Mouse (Mus musculus) left cerebral cortex, adult 6 months (tissue): ENCODE measurements around the gene Kcnk7. TPM values are rescaled to one million over a fixed set of nuclear protein-coding genes. Genes with fewer than 3 reads are reported as not detected.

Experiments used
- long read RNA-seq, 2 experiments: library from polyadenylated mRNA; unstranded; transcript quantifications; one replicate each; pipeline ENCODE4 v2.0.0; 2019 to 2020
- polyA plus RNA-seq: library from polyadenylated mRNA; unstranded; fragments of <200 nt; fragmentation: Nextera tagmentation; gene quantifications from 2 replicates; pipeline ENCODE4 v1.2.3, GENCODE M21; 2021

The Kcnk7 gene
- 0.38 and 0.49 TPM in 2 replicates for polyA plus RNA-seq
- long read RNA-seq, experiment 1, partial matches to known transcripts, result 0 of 1 reads
- long read RNA-seq, experiment 1, other reads (novel, unspliced or antisense), result 1 of 1 reads
- long read RNA-seq, experiment 2, partial matches to known transcripts, result 1 of 1 reads
- long read RNA-seq, experiment 2, other reads (novel, unspliced or antisense), result 0 of 1 reads

DNA sequence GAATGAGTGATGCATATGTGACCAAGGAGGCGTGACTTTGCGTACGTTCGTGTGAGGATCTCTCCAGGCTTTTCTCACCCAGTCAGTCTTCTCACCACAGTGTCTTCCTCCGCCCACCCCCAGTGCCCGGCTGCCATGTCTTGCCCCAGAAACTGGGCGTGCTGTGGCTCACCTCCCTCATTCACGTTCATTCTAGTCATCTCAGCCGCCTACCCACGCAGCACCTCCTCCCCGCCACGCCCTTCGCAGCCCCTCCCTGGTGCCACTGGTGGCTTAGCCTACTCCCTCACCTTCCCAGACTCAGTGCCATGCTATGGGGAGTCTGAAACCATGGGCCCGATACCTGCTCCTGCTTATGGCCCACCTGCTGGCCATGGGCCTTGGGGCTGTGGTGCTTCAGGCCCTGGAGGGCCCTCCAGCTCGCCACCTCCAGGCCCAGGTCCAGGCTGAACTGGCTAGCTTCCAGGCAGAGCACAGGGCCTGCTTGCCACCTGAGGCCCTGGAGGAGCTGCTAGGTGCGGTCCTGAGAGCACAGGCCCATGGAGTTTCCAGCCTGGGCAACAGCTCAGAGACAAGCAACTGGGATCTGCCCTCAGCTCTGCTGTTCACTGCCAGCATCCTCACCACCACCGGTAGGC is at the start of gene Kcnk7:
Kcnk7 (plus strand) TSS at position 205 of the 638 bp plus-strand sequence.

DNA sequence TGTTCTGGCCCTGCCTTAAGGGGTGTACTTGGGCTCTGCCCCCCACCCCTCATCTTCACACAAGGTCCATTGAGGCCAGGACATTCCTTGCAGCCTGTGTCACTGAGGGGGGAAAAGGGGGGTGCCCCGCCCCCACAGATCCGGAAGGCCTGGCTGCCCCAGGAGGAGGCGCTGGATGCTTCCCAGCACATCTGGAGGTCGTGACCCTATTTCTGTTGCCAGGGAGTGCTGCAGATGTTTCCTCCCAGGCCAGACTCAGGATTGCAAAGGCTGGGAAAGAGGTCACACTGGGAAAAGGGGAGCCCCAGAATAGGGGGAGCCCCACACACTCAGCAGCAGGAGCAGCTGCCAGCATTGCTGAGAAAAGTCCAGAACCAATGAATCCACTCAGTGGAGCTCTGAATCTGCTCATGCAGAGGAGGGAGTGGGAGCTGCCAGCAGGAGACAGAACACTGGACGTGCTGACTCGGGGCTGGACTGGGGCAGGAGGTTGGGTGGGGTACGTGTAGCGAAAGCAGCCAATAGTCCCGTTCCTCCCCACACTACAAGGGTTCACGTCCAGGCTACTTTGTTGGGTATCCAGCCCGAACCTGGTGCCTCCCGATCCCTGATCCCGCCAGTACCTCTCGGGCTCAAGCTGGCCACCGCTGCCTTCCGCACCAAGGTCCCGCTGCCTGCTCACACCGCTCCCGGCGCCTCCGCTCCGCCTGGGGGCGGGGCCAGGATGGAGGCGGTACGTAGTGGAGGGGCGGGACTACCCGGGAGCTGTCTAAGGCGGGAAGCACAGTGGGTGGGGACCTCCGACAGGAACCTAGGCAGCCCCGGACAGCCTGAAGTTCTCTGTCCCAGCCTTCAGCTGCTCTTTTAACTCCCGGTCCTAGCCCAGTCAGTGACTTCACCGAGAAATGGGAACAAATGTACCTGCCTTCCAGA is 40.9 kb upstream of the Kcnk7 start, which contains the start of gene Sipa1:
Sipa1 (minus strand) TSS at position 727 of the 933 bp plus-strand sequence.

DNA sequence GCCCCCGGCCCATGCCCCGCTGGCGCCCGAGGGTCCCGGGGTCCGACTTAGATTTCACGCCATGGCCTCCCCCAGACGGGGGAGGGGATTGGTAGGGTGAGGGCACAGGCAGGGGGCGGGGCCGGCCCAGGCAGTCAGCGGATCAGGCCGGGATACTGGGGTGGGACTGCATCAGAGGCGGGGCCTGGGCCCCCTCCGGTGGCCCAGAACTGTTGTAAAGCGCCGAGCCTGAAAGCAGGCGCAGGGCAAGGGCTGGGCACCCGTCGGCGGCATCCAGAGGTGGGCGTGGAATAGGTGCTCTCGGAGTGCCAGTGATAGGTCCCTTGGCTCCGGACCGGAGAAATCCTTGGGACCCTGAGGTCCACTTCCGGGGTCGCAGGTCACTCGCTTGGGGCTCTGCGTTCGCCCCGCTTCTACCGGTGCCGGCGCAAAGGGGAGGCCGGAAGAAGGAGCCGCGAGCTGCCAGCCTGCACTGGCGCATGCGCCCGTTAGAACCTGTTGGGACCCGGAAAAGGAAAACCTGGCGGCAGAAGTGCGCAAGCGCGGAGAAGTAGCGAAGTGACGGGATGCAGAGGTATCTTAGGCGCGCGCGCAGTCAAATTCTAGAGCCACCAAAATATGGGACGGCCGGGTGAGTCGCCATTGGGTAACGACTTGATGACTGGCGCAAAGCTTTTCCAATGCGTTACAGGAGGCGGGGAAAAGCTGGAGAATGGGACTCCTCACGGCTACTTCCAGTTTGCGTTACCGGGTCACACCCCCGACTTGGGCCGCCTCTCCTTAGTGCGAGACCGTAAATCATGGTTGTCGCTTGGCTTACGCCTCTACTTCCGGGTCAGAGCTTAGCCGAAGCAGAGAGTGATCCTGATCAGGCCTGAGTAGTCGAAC is 15.7 kb upstream of the Kcnk7 start, which contains the start of the genes Map3k11 and Pcnx3:
Map3k11 (plus strand) TSS at position 543 of the 888 bp plus-strand sequence.
Pcnx3 (minus strand) TSS at position 709 of the 888 bp plus-strand sequence.

DNA sequence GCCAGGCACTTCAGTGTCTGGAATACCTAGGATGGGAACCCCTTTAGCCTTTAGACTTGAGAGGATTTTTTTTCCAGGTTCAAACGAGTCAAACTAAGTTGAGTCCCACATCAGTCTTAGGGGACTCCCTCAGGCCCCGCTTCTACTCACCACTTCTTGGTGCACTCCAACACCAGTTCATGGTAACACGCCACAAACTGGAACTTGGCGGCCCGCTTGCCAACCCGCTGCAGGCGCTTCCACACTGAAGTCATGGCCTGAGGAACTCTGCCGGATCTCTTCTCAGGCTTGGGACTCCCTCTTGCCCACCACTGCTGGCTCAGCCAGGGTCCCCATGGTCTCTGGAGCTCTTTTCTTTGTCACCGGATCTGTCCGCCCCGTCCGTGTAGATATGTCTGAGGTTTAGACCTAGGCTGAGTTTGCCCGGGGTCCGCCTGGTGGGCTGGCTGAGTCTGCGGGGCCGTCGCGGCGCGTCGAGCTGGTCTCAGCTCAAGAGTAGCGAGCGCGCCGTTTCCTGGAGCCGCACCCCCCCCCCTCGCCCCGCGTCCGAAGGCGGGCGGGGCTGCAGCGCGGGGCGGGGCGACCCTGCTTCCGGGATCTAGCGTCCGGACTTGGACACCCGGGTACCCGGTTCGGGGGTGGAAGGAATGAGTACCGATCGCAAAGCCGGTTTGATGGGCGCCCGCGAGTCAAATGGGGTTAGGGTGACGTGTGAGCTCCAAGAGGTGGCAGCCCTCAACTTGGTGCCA is 21.8 kb downstream of the Kcnk7 start, which contains the start of gene Ehbp1l1:
Ehbp1l1 (minus strand) TSS at position 551 of the 749 bp plus-strand sequence.

DNA sequence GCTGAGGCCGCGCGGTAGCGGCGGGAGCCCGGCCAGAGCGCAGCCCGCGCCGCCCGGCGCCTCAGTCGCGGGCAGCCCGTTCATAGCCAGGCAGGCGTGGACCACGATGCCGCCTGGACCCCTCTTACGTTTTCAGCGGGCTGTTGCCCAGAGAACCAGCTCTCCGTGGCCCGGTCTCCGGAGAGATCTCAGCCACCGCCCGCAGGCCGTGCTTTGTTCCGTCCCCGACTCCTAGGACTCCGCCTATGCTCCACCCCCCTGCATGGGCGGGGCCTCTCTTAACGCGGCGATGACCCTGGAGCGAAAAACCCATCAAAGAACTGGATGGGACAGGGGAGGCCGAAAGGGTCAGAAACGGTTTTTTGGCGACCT is 25.3 kb downstream of the Kcnk7 start, which contains the start of gene Fam89b:
Fam89b (minus strand) TSS at position 210 of the 372 bp plus-strand sequence.

DNA sequence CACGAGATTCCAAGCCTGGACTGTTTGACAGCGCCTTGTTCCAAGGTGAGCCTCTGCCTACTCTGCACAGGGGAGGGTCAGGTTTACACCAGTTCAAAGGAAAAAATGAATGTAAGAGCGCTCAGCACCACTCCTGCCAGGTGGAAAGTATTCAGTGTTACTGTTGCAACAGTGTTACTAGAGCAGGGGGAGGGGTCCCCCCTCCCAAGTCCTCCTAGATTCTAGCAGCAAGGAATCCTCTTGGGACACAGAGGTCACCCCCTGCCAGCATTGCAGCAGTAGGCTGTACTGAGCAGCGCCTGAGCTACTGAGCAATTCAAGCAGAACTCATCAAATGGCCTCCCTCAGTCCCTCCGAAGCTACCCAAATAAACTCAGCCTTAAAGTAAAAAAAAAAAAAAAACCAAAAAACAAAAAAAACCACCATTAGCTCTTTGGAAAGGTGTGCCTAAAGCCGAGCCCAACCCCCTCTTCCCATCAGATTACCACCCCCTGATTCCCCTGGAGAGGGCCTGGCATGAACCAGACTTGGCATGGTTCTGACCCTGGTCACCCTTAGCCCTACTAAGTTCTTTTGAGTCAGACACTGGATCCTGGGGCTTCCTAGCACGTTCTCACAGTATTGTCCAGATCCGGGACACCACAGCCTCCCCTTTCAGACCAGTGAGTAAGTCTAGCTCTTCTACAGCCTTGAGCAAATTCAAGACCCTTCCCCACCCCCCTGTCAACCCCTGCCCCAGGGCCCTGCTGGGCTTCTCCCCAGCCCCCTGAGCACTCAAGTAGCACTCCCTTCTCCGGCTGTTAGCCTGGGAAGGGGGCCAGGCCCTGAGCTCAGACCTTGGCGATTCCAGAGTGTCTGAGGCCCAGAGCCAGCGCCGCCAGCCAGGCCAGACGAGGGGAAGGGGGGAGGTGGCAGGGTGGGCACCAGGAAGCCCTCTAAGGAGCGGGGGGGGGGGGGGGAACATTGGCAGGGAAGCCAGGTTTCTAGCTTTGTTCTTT is 36.5 kb downstream of the Kcnk7 start, which contains the start of gene Ltbp3:
Ltbp3 (plus strand) TSS at position 585 of the 998 bp plus-strand sequence.

Other genes starting within 250 kb of the Kcnk7 start
- gene Ccdc85b, start 246.5 kb upstream of the Kcnk7 start, polyA plus RNA-seq, result 20.7 and 40.8 TPM in 2 replicates
- gene Fibp, start 243.8 kb upstream of the Kcnk7 start, polyA plus RNA-seq, result 93.1 and 106 TPM in 2 replicates
- 0.23 TPM in 1 of 2 replicates, not detected in the other for gene Ctsw, start 235.9 kb upstream of the Kcnk7 start, polyA plus RNA-seq
- gene Efemp2, start 230.4 kb upstream of the Kcnk7 start, polyA plus RNA-seq, result 13.0 and 16.9 TPM in 2 replicates
- 18.7 and 21.5 TPM in 2 replicates for gene Mus81, start 216.0 kb upstream of the Kcnk7 start, polyA plus RNA-seq
- gene Cfl1, start 213.9 kb upstream of the Kcnk7 start, polyA plus RNA-seq, result 823 and 1,622 TPM in 2 replicates
- gene 1700020D05Rik, start 200.6 kb upstream of the Kcnk7 start, polyA plus RNA-seq, result not detected in 2 replicates
- gene Snx32, start 193.8 kb upstream of the Kcnk7 start, polyA plus RNA-seq, result 58.0 and 58.2 TPM in 2 replicates
- not detected in 2 replicates for gene Ovol1, start 143.7 kb upstream of the Kcnk7 start, polyA plus RNA-seq
- 2.8 and 3.6 TPM in 2 replicates for gene Ap5b1, start 136.3 kb upstream of the Kcnk7 start, polyA plus RNA-seq
- gene Rnaseh2c, start 102.5 kb upstream of the Kcnk7 start, polyA plus RNA-seq, result 63.2 and 67.2 TPM in 2 replicates
- gene Kat5, start 94.1 kb upstream of the Kcnk7 start, polyA plus RNA-seq, result 57.2 and 58.7 TPM in 2 replicates
- gene Rela, start 66.9 kb upstream of the Kcnk7 start, polyA plus RNA-seq, result 7.7 and 14.6 TPM in 2 replicates
- gene Sipa1, start 40.7 kb upstream of the Kcnk7 start, polyA plus RNA-seq, result 5.4 and 5.9 TPM in 2 replicates
- 5.6 and 10.1 TPM in 2 replicates for gene Map3k11, start 15.6 kb upstream of the Kcnk7 start, polyA plus RNA-seq
- gene Pcnx3, start 15.5 kb upstream of the Kcnk7 start, polyA plus RNA-seq, result 6.8 and 13.0 TPM in 2 replicates
- 13.5 and 14.4 TPM in 2 replicates for gene Ehbp1l1, start 21.9 kb downstream of the Kcnk7 start, polyA plus RNA-seq
- gene Fam89b, start 25.3 kb downstream of the Kcnk7 start, polyA plus RNA-seq, result 22.3 and 26.6 TPM in 2 replicates
- 3.3 and 3.5 TPM in 2 replicates for gene Ltbp3, start 36.5 kb downstream of the Kcnk7 start, polyA plus RNA-seq
- gene Scyl1, start 67.1 kb downstream of the Kcnk7 start, polyA plus RNA-seq, result 65.3 and 68.3 TPM in 2 replicates
- gene Frmd8, start 170.9 kb downstream of the Kcnk7 start, polyA plus RNA-seq, result 12.0 and 15.6 TPM in 2 replicates
- 1.4 and 1.8 TPM in 2 replicates for gene Slc25a45, start 173.4 kb downstream of the Kcnk7 start, polyA plus RNA-seq
- gene Tigd3, start 189.8 kb downstream of the Kcnk7 start, polyA plus RNA-seq, result 1.1 and 1.3 TPM in 2 replicates
- 31.6 and 39.7 TPM in 2 replicates for gene Dpf2, start 208.6 kb downstream of the Kcnk7 start, polyA plus RNA-seq
- gene Cdc42ep2, start 220.4 kb downstream of the Kcnk7 start, polyA plus RNA-seq, result 10.3 and 11.5 TPM in 2 replicates